Mouse (Mus musculus): Measurements from ENCODE around the gene Jdp2. TPM values are rescaled to one million over a fixed set of nuclear protein-coding genes. Genes with fewer than 3 reads are reported as not detected.
"Not testable (repeated sequence)": the region's sequence is repeated elsewhere in the genome, so short reads cannot be mapped to it uniquely, and the experiment has no call there.

Gene Jdp2
- polyA plus RNA-seq, 1 experiment from 2014 or later: 0.36 TPM

GRCm38 (mm10) chr12:85659319-85659718, 60.5 kb downstream of the Jdp2 start:
- 21% methylated on average over 2 of the region's 2 CpGs for WGBS
- 0 out of 2 replicates have a peak, but pooled peaks have one; percentile 67 for ATAC-seq

GRCm38 (mm10) chr12:85660855-85661254, 62.0 kb downstream of the Jdp2 start:
- no peaks in the 10 kb centered on the region for H3K27me3 ChIP-seq (ENCODE audit: control insufficient read depth, insufficient read depth, low read depth, low read length)
- 95% methylated on average over 12 of the region's 12 CpGs for WGBS
- no peak overlapping the region for H3K4me3 ChIP-seq (ENCODE audit: low read depth, low read length)
- H3K27ac ChIP-seq (ENCODE audit: low read length): no peak overlapping the region
- no peaks in the 10 kb centered on the region for H3K9me3 ChIP-seq (replicated peaks; ENCODE audit: control insufficient read depth, low read length, poor library complexity, severe bottlenecking)
- no peak overlapping the region for H3K9ac ChIP-seq (ENCODE audit: low read depth, low read length)
- ATAC-seq: no peak
- no peaks in the 10 kb centered on the region for H3K36me3 ChIP-seq (ENCODE audit: control insufficient read depth, insufficient read depth, low read length)
- no peak overlapping the region for H3K4me2 ChIP-seq (ENCODE audit: low read length)
- no peaks in the 10 kb centered on the region; the same call in 1 of the 2 replicates for H3K4me1 ChIP-seq (ENCODE audit: control insufficient read depth, insufficient read depth, low read length)

More at GRCm38 (mm10) chr12:85659319-85659718, 60.5 kb downstream of the Jdp2 start:
- no peaks in the 10 kb centered on the region for H3K36me3 ChIP-seq (ENCODE audit: control insufficient read depth, insufficient read depth, low read length)
- H3K4me2 ChIP-seq (ENCODE audit: low read length): no peak overlapping the region
- no peaks in the 10 kb centered on the region for H3K9me3 ChIP-seq (replicated peaks; ENCODE audit: control insufficient read depth, low read length, poor library complexity, severe bottlenecking)
- H3K9ac ChIP-seq (ENCODE audit: low read depth, low read length): no peak overlapping the region
- H3K27me3 ChIP-seq (ENCODE audit: control insufficient read depth, insufficient read depth, low read depth, low read length): no peaks in the 10 kb centered on the region
- no peaks in the 10 kb centered on the region; the same call in 1 of the 2 replicates for H3K4me1 ChIP-seq (ENCODE audit: control insufficient read depth, insufficient read depth, low read length)
- H3K27ac ChIP-seq (ENCODE audit: low read length): no peak overlapping the region
- no peak overlapping the region for H3K4me3 ChIP-seq (ENCODE audit: low read depth, low read length)

GRCm38 (mm10) chr12:85662232-85662631, 63.4 kb downstream of the Jdp2 start:
- H3K4me2 ChIP-seq (ENCODE audit: low read length); H3K36me3 ChIP-seq (ENCODE audit: control insufficient read depth, insufficient read depth, low read length); H3K4me3 ChIP-seq (ENCODE audit: low read depth, low read length); H3K27me3 ChIP-seq (ENCODE audit: control insufficient read depth, insufficient read depth, low read depth, low read length); H3K9ac ChIP-seq (ENCODE audit: low read depth, low read length); H3K4me1 ChIP-seq (ENCODE audit: control insufficient read depth, insufficient read depth, low read length); H3K9me3 ChIP-seq (replicated peaks; ENCODE audit: control insufficient read depth, low read length, poor library complexity, severe bottlenecking); ATAC-seq; H3K27ac ChIP-seq (ENCODE audit: low read length): not testable (repeated sequence)
- 88% methylated on average over 8 of the region's 8 CpGs for WGBS

GRCm38 (mm10) chr12:85662896-85663295, 64.1 kb downstream of the Jdp2 start:
- no peaks in the 10 kb centered on the region for H3K27me3 ChIP-seq (ENCODE audit: control insufficient read depth, insufficient read depth, low read depth, low read length)
- H3K4me2 ChIP-seq (ENCODE audit: low read length): peak overlapping the region; percentile 27; the same call in 1 of the 2 replicates
- no peak overlapping the region for H3K4me3 ChIP-seq (ENCODE audit: low read depth, low read length)
- H3K9me3 ChIP-seq (replicated peaks; ENCODE audit: control insufficient read depth, low read length, poor library complexity, severe bottlenecking): no peaks in the 10 kb centered on the region
- H3K4me1 ChIP-seq (ENCODE audit: control insufficient read depth, insufficient read depth, low read length): no peaks in the 10 kb centered on the region; the same call in 1 of the 2 replicates
- H3K9ac ChIP-seq (ENCODE audit: low read depth, low read length): no peak overlapping the region
- 0 out of 2 replicates have a peak, but pooled peaks have one; percentile 70 for ATAC-seq
- no peaks in the 10 kb centered on the region for H3K36me3 ChIP-seq (ENCODE audit: control insufficient read depth, insufficient read depth, low read length)
- WGBS: 9% methylated on average over 9 of the region's 9 CpGs
- no peak overlapping the region for H3K27ac ChIP-seq (ENCODE audit: low read length)

GRCm38 (mm10) chr12:85666112-85666511, 67.3 kb downstream of the Jdp2 start:
- 86% methylated on average over 8 of the region's 8 CpGs for WGBS
- no peak overlapping the region for H3K27ac ChIP-seq (ENCODE audit: low read length)
- no peaks in the 10 kb centered on the region for H3K27me3 ChIP-seq (ENCODE audit: control insufficient read depth, insufficient read depth, low read depth, low read length)
- ATAC-seq: no peak
- H3K4me3 ChIP-seq (ENCODE audit: low read depth, low read length): no peak overlapping the region
- no peaks in the 10 kb centered on the region for H3K36me3 ChIP-seq (ENCODE audit: control insufficient read depth, insufficient read depth, low read length)
- no peaks in the 10 kb centered on the region; the same call in 1 of the 2 replicates for H3K4me1 ChIP-seq (ENCODE audit: control insufficient read depth, insufficient read depth, low read length)
- H3K9me3 ChIP-seq (replicated peaks; ENCODE audit: control insufficient read depth, low read length, poor library complexity, severe bottlenecking): no peaks in the 10 kb centered on the region
- H3K9ac ChIP-seq (ENCODE audit: low read depth, low read length): no peak overlapping the region
- H3K4me2 ChIP-seq (ENCODE audit: low read length): no peak overlapping the region

GRCm38 (mm10) chr12:85667071-85667470, 68.2 kb downstream of the Jdp2 start:
- Histone ChIP-seq H3K4me1 (ENCODE audit: control insufficient read depth, insufficient read depth, low read length) (no peaks in the 10 kb centered on the region; the same call in 1 of the 2 replicates), H3K9ac (ENCODE audit: low read depth, low read length) (no peak overlapping the region), H3K36me3 (ENCODE audit: control insufficient read depth, insufficient read depth, low read length) (no peaks in the 10 kb centered on the region), H3K9me3 (replicated peaks; ENCODE audit: control insufficient read depth, low read length, poor library complexity, severe bottlenecking) (no peaks in the 10 kb centered on the region), H3K27me3 (ENCODE audit: control insufficient read depth, insufficient read depth, low read depth, low read length) (no peaks in the 10 kb centered on the region), H3K4me2 (ENCODE audit: low read length) (no peak overlapping the region), H3K4me3 (ENCODE audit: low read depth, low read length) (no peak overlapping the region), H3K27ac (ENCODE audit: low read length) (no peak overlapping the region)
- ATAC-seq: no peak
- 92% methylated on average over 7 of the region's 7 CpGs for WGBS

- Histone ChIP-seq H3K4me3 (ENCODE audit: low read depth, low read length) (no peak overlapping the region), H3K27ac (ENCODE audit: low read length) (no peak overlapping the region), H3K9me3 (replicated peaks; ENCODE audit: control insufficient read depth, low read length, poor library complexity, severe bottlenecking) (no peaks in the 10 kb centered on the region), H3K27me3 (ENCODE audit: control insufficient read depth, insufficient read depth, low read depth, low read length) (no peaks in the 10 kb centered on the region), H3K36me3 (ENCODE audit: control insufficient read depth, insufficient read depth, low read length) (no peaks in the 10 kb centered on the region), H3K9ac (ENCODE audit: low read depth, low read length) (no peak overlapping the region), H3K4me1 (ENCODE audit: control insufficient read depth, insufficient read depth, low read length) (no peaks in the 10 kb centered on the region), H3K4me2 (ENCODE audit: low read length) (no peak overlapping the region)
- ATAC-seq: no peak
- 53% methylated on average over 3 of the region's 3 CpGs for WGBS
Observed at GRCm38 (mm10) chr12:85668696-85669095, 69.9 kb downstream of the Jdp2 start.

GRCm38 (mm10) chr12:85670080-85670479, 71.3 kb downstream of the Jdp2 start:
- no peaks in the 10 kb centered on the region for H3K36me3 ChIP-seq (ENCODE audit: control insufficient read depth, insufficient read depth, low read length)
- no peaks in the 10 kb centered on the region for H3K27me3 ChIP-seq (ENCODE audit: control insufficient read depth, insufficient read depth, low read depth, low read length)
- 78% methylated on average over 3 of the region's 3 CpGs for WGBS
- H3K9ac ChIP-seq (ENCODE audit: low read depth, low read length): no peak overlapping the region
- ATAC-seq: no peak
- H3K27ac ChIP-seq (ENCODE audit: low read length): no peak overlapping the region
- no peaks in the 10 kb centered on the region for H3K9me3 ChIP-seq (replicated peaks; ENCODE audit: control insufficient read depth, low read length, poor library complexity, severe bottlenecking)
- no peaks in the 10 kb centered on the region for H3K4me1 ChIP-seq (ENCODE audit: control insufficient read depth, insufficient read depth, low read length)
- H3K4me2 ChIP-seq (ENCODE audit: low read length): no peak overlapping the region
- H3K4me3 ChIP-seq (ENCODE audit: low read depth, low read length): no peak overlapping the region

GRCm38 (mm10) chr12:85673914-85674313, 75.1 kb downstream of the Jdp2 start:
- 91% methylated on average over 8 of the region's 8 CpGs for WGBS
- no peaks in the 10 kb centered on the region for H3K36me3 ChIP-seq (ENCODE audit: control insufficient read depth, insufficient read depth, low read length)

More at GRCm38 (mm10) chr12:85673914-85674313, 75.1 kb downstream of the Jdp2 start:
- Histone ChIP-seq H3K4me1 (ENCODE audit: control insufficient read depth, insufficient read depth, low read length) (no peaks in the 10 kb centered on the region), H3K27ac (ENCODE audit: low read length) (no peak overlapping the region), H3K9ac (ENCODE audit: low read depth, low read length) (no peak overlapping the region), H3K4me2 (ENCODE audit: low read length) (no peak overlapping the region), H3K4me3 (ENCODE audit: low read depth, low read length) (no peak overlapping the region), H3K9me3 (replicated peaks; ENCODE audit: control insufficient read depth, low read length, poor library complexity, severe bottlenecking) (no peaks in the 10 kb centered on the region), H3K27me3 (ENCODE audit: control insufficient read depth, insufficient read depth, low read depth, low read length) (no peaks in the 10 kb centered on the region)
- no peak for ATAC-seq
